Mouse (Mus musculus) testis, adult 2 months (tissue): ENCODE data around the gene Rps3.

Experiments
- CTCF ChIP-seq: fragments of 200-500 bp; IDR thresholded peaks from 2 replicates; pipeline ENCODE4 v1.5.1; 2012; ENCODE audit warnings: low read depth, mild to moderate bottlenecking, inconsistent platforms, low read length, moderate library complexity; ENCODE audit not compliant: control insufficient read depth, insufficient read depth, insufficient replicate concordance
- POLR2A ChIP-seq: fragments of 200-500 bp; IDR thresholded peaks from 2 replicates; pipeline ENCODE4 v1.6.1; 2012; ENCODE audit warnings: low read depth, mild to moderate bottlenecking, inconsistent platforms, low read length, moderate library complexity; ENCODE audit not compliant: control insufficient read depth

- no peak for TF ChIP-seq POLR2A
- TF ChIP-seq CTCF: no peak
Observed at GRCm38 (mm10) chr7:99489708-99490107, 6.2 kb upstream of the Rps3 start.
